ENCODE assay signal across 7 mouse cellular contexts in genomic region chr10:78298651-78299644, GRCm38 (mm10). TPM values are rescaled to one million over a fixed set of nuclear protein-coding genes. Genes with fewer than 3 reads are reported as not detected.
DNase-seq lines count a peak whose midpoint lies in the region; ATAC-seq and TF ChIP-seq lines count a peak whose summit lies in the region.

No protein-coding gene starts in this region.

- H3K27ac ChIP-seq in kidney, embryonic 15.5 days = peak overlapping the region; percentile 84
- peak overlapping the region; percentile 98 for H3K27ac ChIP-seq in brown adipose tissue, adult 24 weeks (replicated peaks; ENCODE audit: low read depth, low read length)
- peak overlapping the region; percentile 79 for H3K27ac ChIP-seq in small intestine, adult 2 months (ENCODE audit: insufficient read depth, low read depth, low read length)

- ATAC-seq in kidney, embryonic 15.5 days (replicated peaks; ENCODE audit: low FRiP score) = no peak

- H3K4me3 ChIP-seq in kidney, embryonic 15.5 days (replicated peaks) = no peak overlapping the region
- H3K4me3 ChIP-seq in brown adipose tissue, adult 24 weeks (ENCODE audit: insufficient read depth, low read depth, low read length) = no peak overlapping the region
- no peak overlapping the region; the same call in 1 of the 2 replicates for H3K4me3 ChIP-seq in small intestine, adult 2 months (ENCODE audit: low read depth, low read length)

- H3K27me3 ChIP-seq in kidney, embryonic 15.5 days = no peaks in the 10 kb centered on the region
- no peaks in the 10 kb centered on the region for H3K27me3 ChIP-seq in small intestine, adult 2 months (ENCODE audit: control insufficient read depth, insufficient read depth, low read length)

- no peak for TF ChIP-seq CTCF in small intestine, adult 2 months (IDR thresholded peaks at IDR 0.05; ENCODE audit: extremely low read depth, insufficient read length, insufficient replicate concordance, low read depth, low read length)

- H3K36me3 ChIP-seq in kidney, embryonic 15.5 days = peaks cover 16% of the 10 kb centered on the region; the same call in 1 of the 2 replicates
- H3K36me3 ChIP-seq in small intestine, adult 2 months (ENCODE audit: control insufficient read depth, insufficient read depth, low read length) = no peaks in the 10 kb centered on the region

- H3K9ac ChIP-seq in kidney, embryonic 15.5 days = no peak overlapping the region

- H3K4me1 ChIP-seq in kidney, embryonic 15.5 days = peaks cover 25% of the 10 kb centered on the region
- H3K4me1 ChIP-seq in brown adipose tissue, adult 24 weeks (ENCODE audit: control insufficient read depth, insufficient read depth, insufficient read length, low read length) = peaks cover 27% of the 10 kb centered on the region
- H3K4me1 ChIP-seq in small intestine, adult 2 months (ENCODE audit: control insufficient read depth, insufficient read depth, insufficient read length, low read length) = peaks cover 16% of the 10 kb centered on the region

- H3K9me3 ChIP-seq in kidney, embryonic 15.5 days (replicated peaks) = no peaks in the 10 kb centered on the region

- no peak overlapping the region for H3K4me2 ChIP-seq in kidney, embryonic 15.5 days

- no peak for TF ChIP-seq POLR2A in small intestine, adult 2 months (IDR thresholded peaks at IDR 0.05; ENCODE audit: low read depth, low read length)

- intact Hi-C loops in left cerebral cortex, postnatal 25 days (cut with DNase I) = loop anchor here (5.0 kb wide), 1 partner anchor 73 kb away; no protein-coding TSS in a partner anchor

- 86% methylated on average over 8 of the region's 8 CpGs for WGBS in kidney, embryonic 15.5 days
- WGBS in small intestine, adult 2 months = 86% methylated on average over 8 of the region's 8 CpGs

- DNase-seq in kidney, adult 18-20 months = no peak
- peak; percentile 28 to 50 for DNase-seq in CD8-positive naive resting alpha-beta T cell, adult 2 months (ENCODE audit: low read depth in 2 of 2, low spot score in 2 of 2)
- DNase-seq in left cerebral cortex, postnatal 25 days (ENCODE audit: low spot score in 2 of 2) = no peak
- no peak for DNase-seq in right cerebral cortex, postnatal 14 days

RNA-seq across cellular contexts. Expression of gene Agpat3, which starts 53.3 kb away (rescaled TPM):
- 84.9 and 88.7 TPM in 2 replicates for polyA plus RNA-seq in kidney, embryonic 15.5 days (2015; fragmentation: Nextera tagmentation; extraction: Ambion mirVana)
- polyA plus RNA-seq in brown adipose tissue, adult 24 weeks (2012; ENCODE audit: insufficient read depth, insufficient read length, missing spikeins) = 311 and 438 TPM in 2 replicates
- 116 and 178 TPM in 2 replicates for polyA plus RNA-seq in small intestine, adult 2 months (2012; rRNA removed)
- 100 to 1,000 TPM; 258 to 277 TPM for total RNA-seq in left cerebral cortex, postnatal 25 days (2021)

RNA-seq across cellular contexts. Expression of gene Trappc10, which starts 54.5 kb away (rescaled TPM):
- 12.5 and 12.7 TPM in 2 replicates for polyA plus RNA-seq in kidney, embryonic 15.5 days (2015; fragmentation: Nextera tagmentation; extraction: Ambion mirVana)
- 22.4 and 23.1 TPM in 2 replicates for polyA plus RNA-seq in brown adipose tissue, adult 24 weeks (2012; ENCODE audit: insufficient read depth, insufficient read length, missing spikeins)
- polyA plus RNA-seq in small intestine, adult 2 months (2012; rRNA removed) = 35.1 and 69.9 TPM in 2 replicates
- 10 to 100 TPM; 81.1 to 87.2 TPM for total RNA-seq in left cerebral cortex, postnatal 25 days (2021)

Comparison
In these comparisons a context has a peak if more than half of its experiments do, and no peak if none do; other contexts are left out.
1. DNase-seq: peak in CD8-positive naive resting alpha-beta T cell, adult 2 months (2 of 2); none in kidney, adult 18-20 months (single experiment), left cerebral cortex, postnatal 25 days (0 of 2) and right cerebral cortex, postnatal 14 days (single experiment).
2. Peak in every context shown above with its lines, with median percentiles within 50 percentile points of each other: H3K27ac ChIP-seq.